Comparison of ENCODE assay signal across 8 mouse cellular contexts in the genomic region with DNA sequence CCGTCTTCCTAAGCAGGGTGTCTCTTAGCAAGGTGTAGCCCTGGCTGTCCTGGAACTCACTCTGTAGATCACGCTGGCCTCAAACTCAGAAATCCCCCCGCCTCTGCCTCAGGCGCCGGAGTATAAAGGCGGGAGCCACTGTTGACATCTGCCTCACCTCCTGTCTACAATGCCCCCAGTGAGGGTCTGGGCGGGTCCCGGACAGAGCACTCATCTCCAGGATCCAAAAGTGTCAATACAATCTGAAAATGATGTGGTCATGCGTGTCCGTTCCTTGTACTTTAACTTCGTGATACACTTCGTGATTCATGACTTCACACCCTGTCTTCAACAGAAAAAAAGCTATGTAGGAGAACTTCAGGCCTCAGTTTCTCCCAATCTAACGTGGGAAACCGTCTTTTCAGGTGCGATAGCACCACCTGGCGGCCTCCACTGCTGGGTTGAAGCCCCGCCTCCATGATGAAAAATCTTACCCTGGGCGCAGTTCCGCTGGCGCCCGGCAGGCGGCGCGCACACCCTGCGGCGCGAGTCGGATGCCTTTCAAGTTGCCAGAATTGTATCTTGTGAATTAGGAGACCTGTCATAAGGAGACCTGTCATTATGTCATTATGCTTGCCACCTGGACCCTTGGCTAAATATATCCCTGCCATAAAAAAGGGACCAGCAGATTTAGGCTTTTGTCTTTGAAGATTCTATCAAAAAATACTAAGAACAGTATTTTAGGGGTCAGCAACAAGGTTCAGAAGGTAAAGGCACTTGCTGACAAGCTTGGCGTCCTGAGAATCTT. TPM values are rescaled to one million over a fixed set of nuclear protein-coding genes. Genes with fewer than 3 reads are reported as not detected.
A peak's percentile ranks its signal among the peaks of the same experiment; 100 is the strongest.
DNase-seq lines count a peak whose midpoint lies in the region; ATAC-seq and TF ChIP-seq lines count a peak whose summit lies in the region.

No protein-coding gene starts in this region.

- H3K27ac ChIP-seq in CH12.LX (ENCODE audit: insufficient read depth, low read depth), result peak overlapping the region; percentile 81; the same call in 1 of the 2 replicates
- H3K27ac ChIP-seq in forebrain, embryonic 13.5 days, result no peak overlapping the region
- no peak overlapping the region for H3K27ac ChIP-seq in lung, embryonic 14.5 days (ENCODE audit: low read depth)

- TF ChIP-seq EP300 in CH12.LX (IDR thresholded peaks at IDR 0.05; ENCODE audit: low read length), result peak; percentile 53

- intact Hi-C loops in heart, postnatal 25 days (cut with DNase I), result loop anchor here (1.0 to 2.0 kb wide), 4 partner anchors 33 to 90 kb away; no protein-coding TSS in a partner anchor

- H3K4me1 ChIP-seq in CH12.LX (ENCODE audit: control insufficient read depth in 1 of 2, insufficient read depth in 2 of 2), result peaks cover 2 to 38% of the 10 kb centered on the region in 2 experiments
- peaks cover 44% of the 10 kb centered on the region for H3K4me1 ChIP-seq in forebrain, embryonic 13.5 days
- peaks cover 8% of the 10 kb centered on the region for H3K4me1 ChIP-seq in lung, embryonic 14.5 days (ENCODE audit: insufficient read depth)

- H3K9ac ChIP-seq in CH12.LX (ENCODE audit: insufficient read depth, low read depth), result peak overlapping the region; percentile 75; the same call in 1 of the 2 replicates
- H3K9ac ChIP-seq in forebrain, embryonic 13.5 days, result no peak overlapping the region
- no peak overlapping the region for H3K9ac ChIP-seq in lung, embryonic 14.5 days

- H3K27me3 ChIP-seq in CH12.LX (replicated peaks), result no peaks in the 10 kb centered on the region
- H3K27me3 ChIP-seq in forebrain, embryonic 13.5 days, result peaks cover 41% of the 10 kb centered on the region
- H3K27me3 ChIP-seq in lung, embryonic 14.5 days (ENCODE audit: insufficient read depth, low read length), result peaks cover 33% of the 10 kb centered on the region

- dilution Hi-C loops in CH12.LX (cut with MboI; ENCODE audit: extremely low pct_ligation_motif_present, extremely low pct_unique_long_range_greater_than_20kb, low sequenced_read_pairs), result no loop called here

- peak; percentile 3; the same call in 1 of the 2 replicates for ATAC-seq in forebrain, embryonic 13.5 days
- ATAC-seq in lung, embryonic 14.5 days (ENCODE audit: insufficient read depth), result no peak; the same call in 1 of the 2 replicates
- ATAC-seq in neutrophil, adult 5-6 weeks (ENCODE audit: extremely low read depth, insufficient number of reproducible peaks, low FRiP score, poor library complexity, severe bottlenecking), result peak; percentile 53

- peaks cover 0 to 6% of the 10 kb centered on the region in 2 experiments for H3K36me3 ChIP-seq in CH12.LX (replicated peaks in 1 of 2; ENCODE audit: control insufficient read depth in 1 of 2, insufficient read depth in 1 of 2, low read length in 1 of 2)
- no peaks in the 10 kb centered on the region for H3K36me3 ChIP-seq in forebrain, embryonic 13.5 days (ENCODE audit: poor library complexity, severe bottlenecking)
- H3K36me3 ChIP-seq in lung, embryonic 14.5 days (ENCODE audit: insufficient read depth), result no peaks in the 10 kb centered on the region

- WGBS in forebrain, embryonic 13.5 days, result 13% methylated on average over 29 of the region's 29 CpGs
- WGBS in lung, embryonic 14.5 days, result 11% methylated on average over 29 of the region's 29 CpGs

- H3K4me3 ChIP-seq in CH12.LX (replicated peaks in 1 of 3; ENCODE audit: low read depth in 2 of 3, low read length in 2 of 3, poor library complexity in 1 of 3), result no peak overlapping the region
- H3K4me3 ChIP-seq in forebrain, embryonic 13.5 days, result no peak overlapping the region
- H3K4me3 ChIP-seq in lung, embryonic 14.5 days (ENCODE audit: low read depth, low read length), result peak overlapping the region; percentile 94; the same call in 1 of the 2 replicates

- no peak; the same call in none of the 2 replicates for TF ChIP-seq RAD21 in CH12.LX (IDR thresholded peaks at IDR 0.05; ENCODE audit: low read depth, low read length)

- H3K79me2 ChIP-seq in CH12.LX (replicated peaks; ENCODE audit: control insufficient read depth, extremely low read depth, insufficient read depth, poor library complexity, severe bottlenecking), result peaks cover 33% of the 10 kb centered on the region

- TF ChIP-seq CTCF in CH12.LX (conservative IDR thresholded peaks at IDR 0.05 in 1 of 2, IDR thresholded peaks at IDR 0.05 in 1 of 2; ENCODE audit: low read depth in 2 of 2, low read length in 2 of 2), result peak; percentile 94 to 100
- TF ChIP-seq CTCF in lung, embryonic 14.5 days (IDR thresholded peaks at IDR 0.05; ENCODE audit: low read depth), result peak; percentile 100

- H3K4me2 ChIP-seq in CH12.LX (ENCODE audit: insufficient read depth, low read depth, poor library complexity, severe bottlenecking), result peak overlapping the region; percentile 92
- H3K4me2 ChIP-seq in forebrain, embryonic 13.5 days, result peak overlapping the region; percentile 93
- H3K4me2 ChIP-seq in lung, embryonic 14.5 days, result peak overlapping the region; percentile 98

- H3K9me3 ChIP-seq in CH12.LX (replicated peaks; ENCODE audit: low read length), result peaks cover 4% of the 10 kb centered on the region
- H3K9me3 ChIP-seq in forebrain, embryonic 13.5 days (replicated peaks), result no peaks in the 10 kb centered on the region
- H3K9me3 ChIP-seq in lung, embryonic 14.5 days (ENCODE audit: low read depth, low read length), result no peaks in the 10 kb centered on the region

- DNase-seq in CH12.LX (ENCODE audit: extremely low read depth), result peak; percentile 81
- DNase-seq in c-Kit-positive CD71-negative TER-119-negative erythroid progenitor cells, embryonic 14.5 days (ENCODE audit: low read depth), result peak; percentile 79
- peak; percentile 77 for DNase-seq in heart, postnatal 25 days (ENCODE audit: low spot score)
- DNase-seq in layer of hippocampus, adult 8-10 months (ENCODE audit: low spot score in 2 of 2), result peak; percentile 88 to 98
- peak; percentile 95 for DNase-seq in lung, embryonic 14.5 days
- DNase-seq in thymus, adult 18-20 months, result peak; percentile 80 to 82

- in situ Hi-C loops in CH12.LX (cut with MboI; ENCODE audit: low pct_ligation_motif_present, low pct_unique_long_range_greater_than_20kb, low sequenced_read_pairs), result loop anchor here (5.0 kb wide), 3 partner anchors 33 to 93 kb away; a partner anchor contains a TSS

- TF ChIP-seq POLR2A in CH12.LX (IDR thresholded peaks at IDR 0.05; ENCODE audit: low read depth, low read length), result peak; percentile 56; the same call in 1 of the 2 replicates

TF ChIP-seq in CH12.LX, 34 proteins besides CTCF, POLR2A, EP300 and RAD21 (continues in another document):
- peak; percentile 99 for TF ChIP-seq ZC3H11A (IDR thresholded peaks at IDR 0.05; ENCODE audit: low read depth, low read length)
- TF ChIP-seq ETS1 (conservative IDR thresholded peaks at IDR 0.05; ENCODE audit: low read depth, low read length), result peak; percentile 56; the same call in 1 of the 2 replicates
- TF ChIP-seq ZMIZ1 (IDR thresholded peaks at IDR 0.05; ENCODE audit: low read depth, low read length), result no peak
- TF ChIP-seq ELF1 (IDR thresholded peaks at IDR 0.05; ENCODE audit: low read depth, low read length), result peak; percentile 61
- TF ChIP-seq KAT2A (IDR thresholded peaks at IDR 0.05; ENCODE audit: insufficient replicate concordance, low read length), result no peak

RNA-seq across cellular contexts. Expression of a gene that starts 1.7 kb away (rescaled TPM):
- 114 and 161 TPM in 2 replicates for total RNA-seq in CH12.LX (2012; rRNA removed)
- 45.9 and 48.4 TPM in 2 replicates for total RNA-seq in CH12.LX (2014; rRNA removed)
- polyA plus RNA-seq in CH12.LX (2012; ENCODE audit: insufficient read length, low read depth), result 84.7 and 94.4 TPM in 2 replicates
- polyA plus RNA-seq in forebrain, embryonic 13.5 days (2015; fragmentation: Nextera tagmentation; extraction: Ambion mirVana), result 2.5 and 3.6 TPM in 2 replicates
- total RNA-seq in heart, postnatal 25 days (2021), result 1 to 10 TPM; 1.9 to 2.0 TPM
- 10 to 100 TPM in 1 of 4 experiments, 1 to 10 TPM in 3; 6.6 to 11.8 (median 7.5) TPM for total RNA-seq in layer of hippocampus, adult 8-10 months (2022)
- polyA plus RNA-seq in lung, embryonic 14.5 days (2014; fragmentation: Nextera tagmentation; extraction: Ambion mirVana), result 5.1 and 5.4 TPM in 2 replicates
- total RNA-seq in neutrophil, adult 5-6 weeks (2017), result 58.8 and 68.0 TPM in 2 replicates

RNA-seq across cellular contexts. Expression of a gene that starts 4.2 kb away (rescaled TPM):
- total RNA-seq in CH12.LX (2012; rRNA removed), result 20.9 and 22.3 TPM in 2 replicates
- 8.9 and 10.5 TPM in 2 replicates for total RNA-seq in CH12.LX (2014; rRNA removed)
- polyA plus RNA-seq in CH12.LX (2012; ENCODE audit: insufficient read length, low read depth), result 53.2 and 59.4 TPM in 2 replicates
- polyA plus RNA-seq in forebrain, embryonic 13.5 days (2015; fragmentation: Nextera tagmentation; extraction: Ambion mirVana), result 200 and 217 TPM in 2 replicates
- total RNA-seq in heart, postnatal 25 days (2021), result 10 to 100 TPM; 81.1 to 82.9 TPM
- 100 to 1,000 TPM; 340 to 392 (median 347) TPM for total RNA-seq in layer of hippocampus, adult 8-10 months (2022)
- polyA plus RNA-seq in lung, embryonic 14.5 days (2014; fragmentation: Nextera tagmentation; extraction: Ambion mirVana), result 127 and 132 TPM in 2 replicates
- total RNA-seq in neutrophil, adult 5-6 weeks (2017), result 147 and 149 TPM in 2 replicates

RNA-seq across cellular contexts. Expression of a gene that starts 8.4 kb away (rescaled TPM):
- total RNA-seq in CH12.LX (2012; rRNA removed), result 0.21 and 0.76 TPM in 2 replicates
- 0.24 and 0.32 TPM in 2 replicates for total RNA-seq in CH12.LX (2014; rRNA removed)
- polyA plus RNA-seq in CH12.LX (2012; ENCODE audit: insufficient read length, low read depth), result 0.17 and 0.20 TPM in 2 replicates
- polyA plus RNA-seq in forebrain, embryonic 13.5 days (2015; fragmentation: Nextera tagmentation; extraction: Ambion mirVana), result 1.0 and 1.3 TPM in 2 replicates
- total RNA-seq in heart, postnatal 25 days (2021), result under 1 TPM; 0.14 to 0.18 TPM
- 1 to 10 TPM; 6.3 to 8.3 (median 7.6) TPM for total RNA-seq in layer of hippocampus, adult 8-10 months (2022)
- 0.70 and 1.2 TPM in 2 replicates for polyA plus RNA-seq in lung, embryonic 14.5 days (2014; fragmentation: Nextera tagmentation; extraction: Ambion mirVana)
- total RNA-seq in neutrophil, adult 5-6 weeks (2017), result 1.4 and 2.4 TPM in 2 replicates

RNA-seq across cellular contexts. Expression of a gene that starts 14.5 kb away (rescaled TPM):
- total RNA-seq in CH12.LX (2012; rRNA removed) (6.0 and 8.1 TPM in 2 replicates), CH12.LX (2014; rRNA removed) (not detected in 2 replicates)
- not detected in 2 replicates for polyA plus RNA-seq in CH12.LX (2012; ENCODE audit: insufficient read length, low read depth)
- polyA plus RNA-seq in forebrain, embryonic 13.5 days (2015; fragmentation: Nextera tagmentation; extraction: Ambion mirVana), result 33.6 TPM in 1 of 2 replicates, not detected in the other
- not detected for total RNA-seq in heart, postnatal 25 days (2021)
- not detected for total RNA-seq in layer of hippocampus, adult 8-10 months (2022)
- polyA plus RNA-seq in lung, embryonic 14.5 days (2014; fragmentation: Nextera tagmentation; extraction: Ambion mirVana), result 4.1 TPM in 1 of 2 replicates, not detected in the other
- not detected in 2 replicates for total RNA-seq in neutrophil, adult 5-6 weeks (2017)

RNA-seq across cellular contexts. Expression of a gene that starts 16.5 kb away (rescaled TPM):
- 12.1 and 14.4 TPM in 2 replicates for total RNA-seq in CH12.LX (2012; rRNA removed)
- 8.7 and 10.2 TPM in 2 replicates for total RNA-seq in CH12.LX (2014; rRNA removed)
- polyA plus RNA-seq in CH12.LX (2012; ENCODE audit: insufficient read length, low read depth), result 20.7 and 22.8 TPM in 2 replicates
- 49.0 and 59.0 TPM in 2 replicates for polyA plus RNA-seq in forebrain, embryonic 13.5 days (2015; fragmentation: Nextera tagmentation; extraction: Ambion mirVana)
- 10 to 100 TPM; 49.2 to 50.7 TPM for total RNA-seq in heart, postnatal 25 days (2021)
- 10 to 100 TPM; 50.4 to 61.2 (median 57.1) TPM for total RNA-seq in layer of hippocampus, adult 8-10 months (2022)
- 55.5 and 58.7 TPM in 2 replicates for polyA plus RNA-seq in lung, embryonic 14.5 days (2014; fragmentation: Nextera tagmentation; extraction: Ambion mirVana)
- total RNA-seq in neutrophil, adult 5-6 weeks (2017), result 14.0 and 15.0 TPM in 2 replicates
